Mouse (Mus musculus): ENCODE data around the gene Olfr1255. TPM values are rescaled to one million over a fixed set of nuclear protein-coding genes. Genes with fewer than 3 reads are reported as not detected.

Olfr1255 gene
- not detected in 2 replicates for polyA plus RNA-seq (2012; rRNA removed)

GRCm38 (mm10) chr2:89811751-89812150, at the start of gene Olfr1255:
Gene Olfr1255 (plus strand): TSS chr2:89812051.

GRCm38 (mm10) chr2:89793519-89793918, 18.3 kb upstream of the Olfr1255 start, which contains the start of gene Olfr1254:
Gene Olfr1254 (minus strand): TSS chr2:89793619.

GRCm38 (mm10) chr2:89841455-89841854, 29.6 kb downstream of the Olfr1255 start, which contains the start of gene Olfr1256:
Gene Olfr1256 (minus strand): TSS chr2:89841555.

GRCm38 (mm10) chr2:89848105-89848504, 36.3 kb downstream of the Olfr1255 start, which contains the start of gene Olfr48:
Gene Olfr48 (minus strand): TSS chr2:89848205.

Other genes with a start within 250 kb of the Olfr1255 start
- gene Olfr1245, start 233.6 kb upstream of the Olfr1255 start, polyA plus RNA-seq (2012; rRNA removed) = not detected in 2 replicates
- gene Olfr1246, start 218.9 kb upstream of the Olfr1255 start, polyA plus RNA-seq (2012; rRNA removed) = not detected in 2 replicates
- not detected in 2 replicates for gene Olfr1247, start 197.9 kb upstream of the Olfr1255 start, polyA plus RNA-seq (2012; rRNA removed)
- gene Olfr1248, start 193.8 kb upstream of the Olfr1255 start, polyA plus RNA-seq (2012; rRNA removed) = not detected in 2 replicates
- gene Olfr1249, start 177.1 kb upstream of the Olfr1255 start, polyA plus RNA-seq (2012; rRNA removed) = not detected in 2 replicates
- not detected in 2 replicates for gene Olfr1250, start 150.6 kb upstream of the Olfr1255 start, polyA plus RNA-seq (2012; rRNA removed)
- not detected in 2 replicates for gene Olfr1251, start 140.1 kb upstream of the Olfr1255 start, polyA plus RNA-seq (2012; rRNA removed)
- not detected in 2 replicates for gene Olfr1252, start 87.0 kb upstream of the Olfr1255 start, polyA plus RNA-seq (2012; rRNA removed)
- not detected in 2 replicates for gene Olfr1253, start 55.0 kb upstream of the Olfr1255 start, polyA plus RNA-seq (2012; rRNA removed)
- gene Olfr1254, start 18.4 kb upstream of the Olfr1255 start, polyA plus RNA-seq (2012; rRNA removed) = not detected in 2 replicates
- not detected in 2 replicates for gene Olfr1256, start 29.5 kb downstream of the Olfr1255 start, polyA plus RNA-seq (2012; rRNA removed)
- gene Olfr48, start 36.2 kb downstream of the Olfr1255 start, polyA plus RNA-seq (2012; rRNA removed) = 0.14 TPM in 1 of 2 replicates, not detected in the other
- gene Olfr1257, start 66.4 kb downstream of the Olfr1255 start, polyA plus RNA-seq (2012; rRNA removed) = not detected in 2 replicates
- not detected in 2 replicates for gene Olfr1258, start 115.3 kb downstream of the Olfr1255 start, polyA plus RNA-seq (2012; rRNA removed)
- 0.01 and 0.09 TPM in 2 replicates for gene Olfr1259, start 136.6 kb downstream of the Olfr1255 start, polyA plus RNA-seq (2012; rRNA removed)
- not detected in 2 replicates for gene Olfr1260, start 162.3 kb downstream of the Olfr1255 start, polyA plus RNA-seq (2012; rRNA removed)
- gene Olfr1261, start 179.2 kb downstream of the Olfr1255 start, polyA plus RNA-seq (2012; rRNA removed) = not detected in 2 replicates
- gene Olfr1262, start 188.1 kb downstream of the Olfr1255 start, polyA plus RNA-seq (2012; rRNA removed) = not detected in 2 replicates
- not detected in 2 replicates for gene Olfr1263, start 200.1 kb downstream of the Olfr1255 start, polyA plus RNA-seq (2012; rRNA removed)
- not detected in 2 replicates for gene Olfr1264, start 213.5 kb downstream of the Olfr1255 start, polyA plus RNA-seq (2012; rRNA removed)
- not detected in 2 replicates for gene Olfr1265, start 223.3 kb downstream of the Olfr1255 start, polyA plus RNA-seq (2012; rRNA removed)

Data from central nervous system, embryonic 18 days (tissue).